ENCODE assay signal across 11 mouse cellular contexts in the genomic region with DNA sequence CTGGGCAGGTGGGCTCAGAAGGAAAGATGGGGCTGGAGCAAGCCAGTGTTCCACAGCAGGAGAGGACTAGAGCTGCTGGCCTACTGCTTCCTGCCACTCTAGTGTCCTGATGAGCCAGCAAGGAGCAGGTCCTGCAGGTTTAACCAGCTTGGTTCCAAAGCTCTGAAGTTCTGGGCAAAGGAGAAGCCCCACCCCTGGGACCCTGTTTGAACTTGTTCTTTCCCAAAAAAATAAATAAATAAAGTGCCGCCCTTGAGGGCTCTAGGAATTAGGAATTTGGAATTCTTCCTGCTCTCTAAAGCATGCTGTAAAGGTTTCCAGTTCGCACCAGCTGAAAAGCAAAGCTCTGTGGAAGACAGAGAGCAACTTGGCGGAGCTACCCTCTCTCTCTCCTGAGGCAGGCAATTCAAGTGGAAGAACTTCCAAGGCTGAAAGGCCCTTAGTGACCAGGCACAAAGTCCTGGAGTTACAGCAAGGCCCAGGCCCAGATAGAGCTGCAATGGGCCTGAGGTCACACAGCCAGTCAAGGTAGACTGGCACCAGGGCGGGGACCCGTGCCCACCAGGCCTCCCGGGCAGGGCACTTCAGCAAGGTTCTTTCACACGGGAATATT. TPM values are rescaled to one million over a fixed set of nuclear protein-coding genes. Genes with fewer than 3 reads are reported as not detected.
DNase-seq lines count a peak whose midpoint lies in the region; ATAC-seq and TF ChIP-seq lines count a peak whose summit lies in the region.
"Had no signal": no experiment of that assay in that cellular context is flagged by ENCODE, and none has a peak within 500 bp of the region (broad histone marks: within the 10 kb centered on the region; RNA-seq: fewer than 3 reads in every experiment).

No protein-coding gene starts in this region.

- H3K9ac ChIP-seq in forebrain, embryonic 13.5 days, result no peak overlapping the region
- no peak overlapping the region for H3K9ac ChIP-seq in forebrain, embryonic 14.5 days (ENCODE audit: low read length)
- no peak overlapping the region for H3K9ac ChIP-seq in limb, embryonic 11.5 days (ENCODE audit: low read length)
- H3K9ac ChIP-seq: midbrain, embryonic 12.5 days had no signal

- H3K36me3 ChIP-seq in forebrain, embryonic 13.5 days (ENCODE audit: poor library complexity, severe bottlenecking), result no peaks in the 10 kb centered on the region
- no peaks in the 10 kb centered on the region for H3K36me3 ChIP-seq in forebrain, embryonic 14.5 days (ENCODE audit: control insufficient read depth, insufficient read depth, low read length)
- no peaks in the 10 kb centered on the region for H3K36me3 ChIP-seq in limb, embryonic 11.5 days (ENCODE audit: control insufficient read depth, insufficient read depth, low read length)
- no peaks in the 10 kb centered on the region for H3K36me3 ChIP-seq in thymus, adult 2 months (ENCODE audit: control insufficient read depth, insufficient read depth, low read length)
- H3K36me3 ChIP-seq: midbrain, embryonic 12.5 days had no signal

- DNase-seq in forebrain, embryonic 14.5 days (ENCODE audit: low spot score), result no peak
- peak; percentile 51 to 67 for DNase-seq in urinary bladder, adult 18-20 months (ENCODE audit: low spot score in 2 of 2)
- no peak for DNase-seq in urinary bladder, postnatal 4 days (ENCODE audit: low spot score in 2 of 2)
- no peak for DNase-seq in limb, embryonic 11.5 days (ENCODE audit: low spot score)
- DNase-seq in thymus, adult 2 months, result no peak
- DNase-seq in gastrocnemius, postnatal 4 days (ENCODE audit: low spot score in 2 of 2), result no peak
- DNase-seq in gastrocnemius, postnatal 25 days, result no peak
- DNase-seq: cerebellum, postnatal 14 days; right cerebral cortex, postnatal 25 days had no signal

- no peaks in the 10 kb centered on the region for H3K27me3 ChIP-seq in forebrain, embryonic 13.5 days
- H3K27me3 ChIP-seq in forebrain, embryonic 14.5 days (replicated peaks; ENCODE audit: control insufficient read depth, insufficient read depth, low read length), result no peaks in the 10 kb centered on the region
- H3K27me3 ChIP-seq in limb, embryonic 11.5 days (ENCODE audit: control insufficient read depth, insufficient read depth, low read length), result no peaks in the 10 kb centered on the region
- no peaks in the 10 kb centered on the region for H3K27me3 ChIP-seq in thymus, adult 2 months (ENCODE audit: control insufficient read depth, insufficient read depth, low read length)
- H3K27me3 ChIP-seq: midbrain, embryonic 12.5 days had no signal

- H3K27ac ChIP-seq in forebrain, embryonic 13.5 days, result no peak overlapping the region
- H3K27ac ChIP-seq in forebrain, embryonic 14.5 days (ENCODE audit: low read depth, low read length), result no peak overlapping the region
- H3K27ac ChIP-seq in limb, embryonic 11.5 days (replicated peaks; ENCODE audit: low read depth, low read length), result 0 out of 2 replicates have a peak overlapping the region, but pooled peaks have one; percentile 18
- H3K27ac ChIP-seq in thymus, adult 2 months (ENCODE audit: control insufficient read depth, insufficient read depth, low read length), result no peak overlapping the region
- H3K27ac ChIP-seq: midbrain, embryonic 12.5 days had no signal

- peaks cover 27% of the 10 kb centered on the region for H3K4me1 ChIP-seq in forebrain, embryonic 13.5 days
- H3K4me1 ChIP-seq in forebrain, embryonic 14.5 days (ENCODE audit: control insufficient read depth, insufficient read depth, low read length), result peaks cover 12% of the 10 kb centered on the region
- peaks cover 9% of the 10 kb centered on the region for H3K4me1 ChIP-seq in limb, embryonic 11.5 days (ENCODE audit: control insufficient read depth, insufficient read depth, low read length)
- H3K4me1 ChIP-seq in thymus, adult 2 months (replicated peaks; ENCODE audit: control insufficient read depth, insufficient read depth, low read length), result no peaks in the 10 kb centered on the region

- no peak overlapping the region for H3K4me2 ChIP-seq in forebrain, embryonic 13.5 days
- H3K4me2 ChIP-seq in forebrain, embryonic 14.5 days (ENCODE audit: low read length), result no peak overlapping the region
- no peak overlapping the region for H3K4me2 ChIP-seq in limb, embryonic 11.5 days (ENCODE audit: low read depth, severe bottlenecking)
- H3K4me2 ChIP-seq: midbrain, embryonic 12.5 days had no signal

- ATAC-seq in forebrain, embryonic 13.5 days, result peak; percentile 9; the same call in 1 of the 2 replicates
- no peak for ATAC-seq in forebrain, embryonic 14.5 days
- ATAC-seq in limb, embryonic 11.5 days (ENCODE audit: insufficient number of reproducible peaks, low FRiP score, low TSS enrichment, low read depth), result no peak

- H3K4me3 ChIP-seq in forebrain, embryonic 13.5 days, result no peak overlapping the region
- H3K4me3 ChIP-seq in forebrain, embryonic 14.5 days (ENCODE audit: low read depth, low read length), result no peak overlapping the region
- no peak overlapping the region for H3K4me3 ChIP-seq in limb, embryonic 11.5 days (ENCODE audit: low read depth, low read length)
- no peak overlapping the region for H3K4me3 ChIP-seq in thymus, adult 2 months (ENCODE audit: control insufficient read depth, insufficient read depth, low read length)
- H3K4me3 ChIP-seq: midbrain, embryonic 12.5 days had no signal

- no peaks in the 10 kb centered on the region for H3K9me3 ChIP-seq in forebrain, embryonic 13.5 days (replicated peaks)
- H3K9me3 ChIP-seq in forebrain, embryonic 14.5 days (replicated peaks; ENCODE audit: control insufficient read depth, low read length), result no peaks in the 10 kb centered on the region
- H3K9me3 ChIP-seq in limb, embryonic 11.5 days (ENCODE audit: control insufficient read depth, low read length), result no peaks in the 10 kb centered on the region
- H3K9me3 ChIP-seq: midbrain, embryonic 12.5 days had no signal

- WGBS in forebrain, embryonic 13.5 days, result 70% methylated on average over 7 of the region's 7 CpGs
- 74% methylated on average over 7 of the region's 7 CpGs for WGBS in forebrain, embryonic 14.5 days
- WGBS in limb, embryonic 11.5 days, result 76% methylated on average over 7 of the region's 7 CpGs
- 91% methylated on average over 7 of the region's 7 CpGs for WGBS in thymus, adult 2 months

- TF ChIP-seq CTCF in thymus, adult 2 months (IDR thresholded peaks at IDR 0.05; ENCODE audit: borderline replicate concordance, control insufficient read depth, extremely low read depth, insufficient read depth, low read length, poor library complexity), result no peak

- no peak for TF ChIP-seq POLR2A in thymus, adult 2 months (IDR thresholded peaks at IDR 0.05; ENCODE audit: control insufficient read depth, extremely low read depth, insufficient read depth, low read length, poor library complexity)

RNA-seq across cellular contexts. Expression of a gene that starts 38.6 kb away (rescaled TPM):
- 20.6 and 30.4 TPM in 2 replicates for polyA plus RNA-seq in forebrain, embryonic 13.5 days (2015; fragmentation: Nextera tagmentation; extraction: Ambion mirVana)
- 23.0 and 36.2 TPM in 2 replicates for polyA plus RNA-seq in forebrain, embryonic 14.5 days (2014; fragmentation: Nextera tagmentation; extraction: Ambion mirVana)
- polyA plus RNA-seq in limb, embryonic 11.5 days (2014; fragmentation: Nextera tagmentation; extraction: Ambion mirVana), result 68.2 and 77.2 TPM in 2 replicates
- 33.3 and 36.7 TPM in 2 replicates for polyA plus RNA-seq in thymus, adult 2 months (2012; rRNA removed)
- total RNA-seq in gastrocnemius, postnatal 4 days (2021), result 100 to 1,000 TPM; 151 to 194 TPM
- 10 to 100 TPM; 48.6 to 56.6 TPM for total RNA-seq in gastrocnemius, postnatal 25 days (2021)

Comparison
In these comparisons a context has a peak if more than half of its experiments do, and no peak if none do; other contexts are left out.
1. DNase-seq: peak in urinary bladder, adult 18-20 months (2 of 2); none in forebrain, embryonic 14.5 days (single experiment), urinary bladder, postnatal 4 days (0 of 2), limb, embryonic 11.5 days (single experiment), thymus, adult 2 months (single experiment), gastrocnemius, postnatal 4 days (0 of 2) and gastrocnemius, postnatal 25 days (single experiment).